Mouse (Mus musculus) ES-CJ7 (cell line): ENCODE data around the gene Tubgcp3.
A peak's percentile ranks its signal among the peaks of the same experiment; 100 is the strongest.
"Not testable (repeated sequence)": the region's sequence is repeated elsewhere in the genome, so short reads cannot be mapped to it uniquely, and the experiment has no call there.

Experiments
- DNase-seq: peaks from one replicate; pipeline ENCODE4 v3.0.0; 2011; ENCODE audit warnings: low read depth, low spot score

Gene Tubgcp3

DNA sequence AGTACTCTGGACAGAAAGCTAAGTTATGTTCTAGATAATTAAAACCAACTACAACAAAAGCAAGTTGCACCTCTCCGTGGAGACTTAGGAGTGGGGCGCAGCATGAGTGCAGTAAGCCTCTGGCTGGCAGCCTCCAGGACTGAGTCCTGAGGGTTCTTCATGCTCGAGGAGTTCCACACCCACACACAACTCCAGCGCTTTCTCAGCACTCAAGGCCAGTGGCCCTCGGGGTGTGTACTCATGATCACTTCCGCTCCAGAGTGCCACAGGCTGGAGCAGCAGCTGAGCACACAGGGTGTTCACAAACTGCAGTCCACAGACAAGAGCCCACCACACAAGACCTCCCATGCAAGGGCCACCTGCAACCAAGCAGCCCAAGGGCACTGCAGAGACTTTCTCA is 30.5 kb downstream of the Tubgcp3 start:
- DNase-seq = no peak

DNA sequence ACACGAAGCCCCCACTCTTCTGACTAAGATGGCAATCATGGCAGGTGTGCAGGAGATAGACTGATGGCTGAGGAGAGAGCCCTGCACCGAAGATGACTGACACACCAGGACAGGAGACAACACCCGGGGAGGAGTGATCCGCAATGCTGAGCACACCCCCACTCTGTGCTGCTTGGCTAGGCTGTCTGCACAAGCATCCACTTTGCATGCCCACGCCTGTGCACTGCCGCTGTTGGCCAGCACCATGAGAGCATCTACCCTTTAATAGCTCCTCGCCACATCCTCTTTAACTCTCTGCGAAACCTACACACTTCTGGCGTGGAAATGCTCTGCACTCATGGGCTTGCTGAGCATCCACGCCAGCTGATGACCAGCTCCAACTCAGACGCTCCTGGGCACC is 33.6 kb downstream of the Tubgcp3 start:
- DNase-seq = no peak

DNA sequence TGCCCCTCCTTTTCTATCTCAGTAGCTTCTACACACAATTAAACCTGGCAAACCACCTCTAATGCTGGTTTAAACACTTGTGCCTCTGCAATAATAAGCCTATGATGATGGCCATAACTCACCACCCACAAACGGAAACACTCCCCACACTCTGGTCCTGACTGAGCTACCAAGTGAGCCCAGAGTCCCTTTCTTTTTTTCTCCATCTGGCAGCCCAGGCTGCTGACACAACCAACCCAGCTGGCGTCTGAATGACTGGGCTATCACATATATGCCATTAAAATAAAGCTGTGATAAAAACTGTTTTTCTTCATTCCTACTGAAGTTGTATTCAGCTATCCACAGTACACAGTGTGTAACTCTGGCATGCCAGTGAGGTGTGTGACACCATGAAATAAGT is 36.7 kb downstream of the Tubgcp3 start:
- DNase-seq = no peak

DNA sequence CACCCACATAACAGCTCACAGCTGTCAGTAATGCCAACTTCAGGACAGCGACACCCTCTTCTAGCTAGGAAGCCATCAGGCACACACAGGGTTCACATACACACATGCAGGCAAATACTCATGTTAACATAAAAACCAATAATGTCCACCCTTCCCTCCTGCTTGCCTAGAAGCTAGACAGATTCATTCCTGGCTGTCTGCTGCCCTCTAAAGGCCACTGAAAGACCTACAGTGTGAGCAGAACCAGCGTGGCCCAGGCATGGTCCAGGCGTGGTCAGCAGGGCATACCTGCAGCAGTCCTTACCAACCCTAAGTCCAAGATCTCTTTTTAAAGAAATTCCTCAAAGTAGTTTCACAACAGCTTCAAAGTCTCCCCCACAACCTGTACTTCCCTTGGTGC is 43.0 kb downstream of the Tubgcp3 start:
- DNase-seq = peak; percentile 38

DNA sequence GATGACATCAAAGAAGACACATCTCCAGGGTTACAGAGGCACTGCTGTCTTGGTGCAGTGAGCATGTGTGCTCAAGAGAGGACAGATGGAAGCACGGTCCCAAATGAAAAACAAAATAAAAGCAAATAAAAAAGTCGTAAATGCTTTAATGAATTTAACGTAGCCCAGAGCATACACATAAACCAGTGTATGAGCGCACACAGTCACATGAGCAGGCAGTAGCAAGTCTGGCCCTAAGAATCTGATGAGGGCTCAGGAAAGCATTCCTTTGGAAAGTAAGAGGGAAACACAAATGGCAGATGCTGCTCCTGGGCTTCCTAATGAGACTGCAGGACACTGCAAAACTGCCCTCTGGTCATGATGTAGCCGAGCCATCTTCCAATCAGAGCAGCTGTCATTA is 46.2 kb downstream of the Tubgcp3 start:
- DNase-seq = no peak

- no peak for DNase-seq
These were observed 50.4 kb downstream of the Tubgcp3 start for GRCm38 (mm10) chr8:12621550-12622222.

GRCm38 (mm10) chr8:12617369-12617768 is 54.7 kb downstream of the Tubgcp3 start:
- not testable (repeated sequence) for DNase-seq

- DNase-seq = no peak
These were observed 58.8 kb downstream of the Tubgcp3 start for GRCm38 (mm10) chr8:12613201-12613600.

GRCm38 (mm10) chr8:12609752-12610449 is 62.1 kb downstream of the Tubgcp3 start:
- no peak for DNase-seq

DNA sequence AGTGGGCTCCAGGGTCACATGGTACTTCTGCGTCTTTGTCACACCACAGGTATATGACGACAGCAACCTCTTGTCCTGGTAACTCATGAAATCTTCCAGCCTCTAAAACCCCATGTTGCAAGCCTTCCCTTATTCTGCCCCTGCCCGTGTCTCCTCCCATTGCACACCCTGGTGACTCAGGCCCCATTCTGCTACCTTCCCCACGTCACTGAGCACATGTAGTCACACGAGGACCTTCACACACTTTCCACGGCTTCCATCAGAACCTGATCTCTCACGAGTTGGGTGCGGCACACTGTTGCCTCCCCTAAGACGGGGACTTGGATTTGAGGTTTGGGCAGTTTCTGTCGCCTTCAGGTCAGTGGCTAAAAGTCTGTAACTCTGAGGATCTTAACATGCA is 63.2 kb downstream of the Tubgcp3 start:
- no peak for DNase-seq

DNA sequence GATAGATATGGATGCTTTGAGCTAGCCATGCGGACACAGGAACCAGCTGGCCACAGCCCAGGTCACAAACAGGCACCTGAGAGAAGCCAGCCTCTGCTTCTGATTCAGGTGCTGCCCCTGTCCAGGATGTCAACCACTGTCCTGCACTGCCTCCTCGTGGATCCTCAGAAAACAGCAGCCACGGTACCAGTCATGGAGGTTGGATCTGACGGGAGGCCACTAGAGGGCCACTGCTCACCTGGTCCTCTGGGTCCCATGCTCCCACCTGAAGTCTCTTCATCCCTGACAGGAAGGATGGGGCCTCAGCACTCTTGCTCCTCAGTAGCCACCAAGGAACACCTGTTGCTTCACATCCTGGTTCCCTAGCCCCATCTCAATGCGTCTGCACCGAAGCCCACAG is 64.8 kb downstream of the Tubgcp3 start:
- peak; percentile 69 for DNase-seq

DNA sequence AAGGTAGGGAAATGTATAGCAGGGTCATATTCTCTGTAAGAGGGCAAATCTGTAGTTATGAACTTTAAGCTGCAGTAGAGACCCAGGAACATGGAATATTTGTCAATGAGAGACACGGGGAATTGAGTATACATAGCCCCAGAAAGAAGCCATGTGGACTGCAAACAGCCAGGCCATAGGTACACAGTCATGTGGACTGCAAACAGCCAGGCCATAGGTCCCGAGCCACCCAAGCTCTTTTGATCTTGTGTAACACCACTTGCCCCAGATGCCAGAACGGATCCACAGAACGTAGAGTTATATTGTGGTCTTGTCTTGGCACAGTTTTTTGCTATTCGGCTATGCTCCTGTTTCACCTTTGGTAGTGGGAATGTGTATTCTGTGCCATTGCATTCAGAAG is 88.3 kb downstream of the Tubgcp3 start:
- DNase-seq = no peak

DNA sequence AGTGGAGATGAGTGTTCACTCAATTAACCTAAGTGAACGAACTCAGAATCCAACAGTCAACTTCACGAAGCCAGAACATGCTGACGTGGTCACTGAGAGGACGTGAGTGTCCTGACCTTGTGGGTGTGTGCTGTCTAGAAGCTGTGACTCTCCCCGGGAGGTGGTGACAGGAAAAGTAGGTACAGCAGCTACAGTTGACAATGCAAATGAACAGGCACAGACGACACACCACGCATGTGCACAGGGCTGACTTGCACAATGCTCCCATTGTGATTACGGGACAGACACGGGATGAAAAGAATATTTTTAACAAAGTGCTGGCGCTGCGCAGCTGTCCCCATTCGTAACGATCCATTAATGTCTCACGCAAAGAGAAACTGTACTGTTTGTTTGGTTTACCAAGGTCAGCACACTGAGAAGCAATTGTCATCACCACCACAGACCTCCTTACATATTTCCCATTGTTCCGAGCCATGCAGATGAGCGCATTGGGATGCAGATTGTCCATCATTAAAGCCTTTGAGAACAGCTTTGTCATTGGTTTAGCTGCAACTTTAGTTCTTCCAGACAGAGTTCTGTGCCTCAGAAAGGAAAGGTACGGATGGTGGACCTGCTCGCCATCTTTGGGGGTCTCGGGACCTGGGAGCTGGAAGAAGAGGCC is 92.6 kb downstream of the Tubgcp3 start:
- peak; percentile 39 for DNase-seq

GRCm38 (mm10) chr8:12576739-12577138 is 95.3 kb downstream of the Tubgcp3 start:
- DNase-seq = no peak

GRCm38 (mm10) chr8:12576003-12576402 is 96.0 kb downstream of the Tubgcp3 start:
- DNase-seq = no peak

DNA sequence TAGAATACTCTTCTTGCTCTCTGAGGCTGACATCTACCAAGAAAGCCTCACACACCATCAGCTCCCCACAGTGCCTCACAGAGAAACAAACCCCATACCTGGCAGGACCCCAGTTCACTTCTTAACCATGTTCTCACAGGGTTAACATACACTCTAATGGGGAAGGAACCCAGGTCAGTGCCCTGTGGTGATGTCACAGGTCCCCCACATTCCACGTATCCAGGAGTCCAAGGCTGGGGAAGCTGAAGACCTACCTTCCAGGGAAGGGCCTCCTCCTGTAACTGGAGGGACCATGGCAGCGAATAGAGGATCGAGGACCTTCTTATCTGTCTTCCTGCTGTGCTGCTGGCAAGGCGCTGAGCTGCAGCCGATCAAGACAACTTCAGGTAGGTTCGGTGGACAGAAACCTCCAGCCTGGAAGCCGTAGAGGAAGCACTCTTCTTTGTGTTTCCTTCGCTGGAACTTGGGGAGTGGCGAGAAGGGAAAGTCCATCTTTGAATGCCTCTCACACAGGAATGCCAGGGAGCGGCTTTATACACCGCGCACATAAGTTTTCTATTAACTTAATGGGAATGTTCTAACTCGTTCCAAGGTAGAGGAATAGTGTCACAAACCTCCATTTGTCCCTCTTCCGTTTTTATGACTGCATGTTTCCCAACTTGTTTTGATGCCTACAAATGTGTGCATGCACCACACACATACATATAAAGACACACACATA is 99.1 kb downstream of the Tubgcp3 start, which contains the start of gene Spaca7:
Gene Spaca7, plus strand, starts transcription at position 216 of the 721 bp plus-strand sequence.
- no peak for DNase-seq

DNA sequence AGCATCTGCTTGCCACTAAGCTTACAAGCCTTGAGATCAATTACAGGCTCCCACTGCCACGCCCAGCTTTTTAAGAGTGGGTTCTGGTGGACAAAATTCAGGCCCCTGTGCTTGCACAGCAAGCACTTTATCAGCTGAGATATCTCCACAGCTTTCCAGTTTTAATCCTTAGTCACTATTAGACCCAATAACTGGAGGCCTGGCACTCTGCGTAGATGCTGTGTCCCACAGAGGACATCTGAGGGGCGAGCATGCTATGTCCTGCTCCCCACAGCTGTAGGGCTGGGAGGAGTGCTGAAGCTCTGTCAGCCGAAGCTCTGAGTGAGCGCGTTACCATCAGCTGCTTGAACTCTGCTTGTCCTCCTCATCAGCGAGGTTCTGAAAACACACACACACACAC is 105.5 kb downstream of the Tubgcp3 start:
- DNase-seq = no peak

GRCm38 (mm10) chr8:12565488-12565887 is 106.6 kb downstream of the Tubgcp3 start:
- DNase-seq = no peak

DNA sequence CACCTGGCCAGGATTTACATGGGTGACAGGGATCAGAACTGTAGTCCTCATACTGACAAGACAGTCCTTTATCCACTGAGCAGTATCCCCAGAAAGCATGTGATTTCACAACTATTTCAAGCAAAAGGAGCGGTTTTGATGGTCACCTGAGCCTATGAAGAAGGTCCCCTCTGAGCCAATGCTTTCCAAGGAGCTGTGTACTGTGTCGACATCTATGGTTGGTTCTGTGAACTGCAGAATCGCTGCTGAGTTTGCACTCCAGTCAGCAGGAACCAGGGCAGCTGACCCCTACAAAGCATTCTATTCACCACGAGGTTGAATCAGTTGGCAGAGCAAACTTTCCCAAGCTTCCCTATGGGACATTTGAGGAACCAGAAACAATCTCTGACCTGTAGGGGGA is 107.7 kb downstream of the Tubgcp3 start:
- DNase-seq = peak; percentile 82
